Mouse (Mus musculus): ENCODE data around the gene Bmpr1a.

- no peak for TF ChIP-seq CTCF (IDR thresholded peaks at IDR 0.05; ENCODE audit: low read depth, low read length)
- TF ChIP-seq POLR2A (IDR thresholded peaks at IDR 0.05; ENCODE audit: borderline replicate concordance, low read depth, low read length) = no peak
Measured at GRCm38 (mm10) chr14:34374577-34374976, 128.6 kb downstream of the Bmpr1a start, which contains the start of gene Sncg.

Data from bone marrow macrophage, adult 2 months (primary cell).